Mouse (Mus musculus): Measurements from ENCODE around the gene Gm10153.
"Not testable (repeated sequence)": the region's sequence is repeated elsewhere in the genome, so short reads cannot be mapped to it uniquely, and the experiment has no call there.

The Gm10153 gene

DNA sequence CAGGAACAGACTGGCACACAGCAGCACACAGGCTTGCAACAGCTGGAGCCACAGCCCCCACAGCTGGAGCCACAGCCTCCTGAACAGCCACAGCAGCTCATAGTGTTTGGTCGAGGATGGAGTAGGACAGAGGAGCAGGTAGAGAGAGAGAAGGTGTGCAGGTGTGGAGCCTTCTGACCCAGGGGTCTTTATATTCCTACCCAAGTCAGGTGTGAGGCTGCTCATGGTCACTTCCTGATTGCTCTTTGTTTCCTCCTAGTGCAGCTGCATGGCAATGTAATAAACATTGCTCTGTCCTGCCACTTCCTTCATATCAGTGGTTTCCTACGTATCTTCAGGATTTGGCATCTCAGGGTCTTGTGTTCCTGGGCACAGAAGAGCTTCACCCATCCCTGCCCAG lies at the start of gene Gm10153:
Gene Gm10153, minus strand, starts transcription at position 101 of the 400 bp plus-strand sequence.
- DNase-seq (ENCODE audit: low spot score in 2 of 2) = no peak

- no peak for DNase-seq (ENCODE audit: low spot score in 2 of 2)
Measured at GRCm38 (mm10) chr7:142231540-142231939, 41.4 kb upstream of the Gm10153 start.

GRCm38 (mm10) chr7:142229871-142230270 lies 39.7 kb upstream of the Gm10153 start, which contains the start of gene Krtap5-5:
Krtap5-5 (minus strand) TSS chr7:142229971.
- DNase-seq (ENCODE audit: low spot score in 2 of 2) = not testable (repeated sequence)

GRCm38 (mm10) chr7:142224518-142224917 lies 34.3 kb upstream of the Gm10153 start:
- DNase-seq (ENCODE audit: low spot score in 2 of 2) = no peak

- not testable (repeated sequence) for DNase-seq (ENCODE audit: low spot score in 2 of 2)
Measured at GRCm38 (mm10) chr7:142212136-142212535, 21.9 kb upstream of the Gm10153 start.

- DNase-seq (ENCODE audit: low spot score in 2 of 2) = no peak
Measured at GRCm38 (mm10) chr7:142211559-142211958, 21.4 kb upstream of the Gm10153 start, which contains the start of gene Gm7579. Gm7579 (plus strand) TSS chr7:142211859.

- DNase-seq (ENCODE audit: low spot score in 2 of 2) = not testable (repeated sequence)
Measured at GRCm38 (mm10) chr7:142206891-142207290, 16.7 kb upstream of the Gm10153 start.

GRCm38 (mm10) chr7:142205488-142205887 lies 15.3 kb upstream of the Gm10153 start:
- DNase-seq (ENCODE audit: low spot score in 2 of 2) = no peak

- DNase-seq (ENCODE audit: low spot score in 2 of 2) = no peak
Measured at GRCm38 (mm10) chr7:142201064-142201463, 10.9 kb upstream of the Gm10153 start, which contains the start of gene Krtap5-3. Krtap5-3 (plus strand) TSS chr7:142201364.

DNA sequence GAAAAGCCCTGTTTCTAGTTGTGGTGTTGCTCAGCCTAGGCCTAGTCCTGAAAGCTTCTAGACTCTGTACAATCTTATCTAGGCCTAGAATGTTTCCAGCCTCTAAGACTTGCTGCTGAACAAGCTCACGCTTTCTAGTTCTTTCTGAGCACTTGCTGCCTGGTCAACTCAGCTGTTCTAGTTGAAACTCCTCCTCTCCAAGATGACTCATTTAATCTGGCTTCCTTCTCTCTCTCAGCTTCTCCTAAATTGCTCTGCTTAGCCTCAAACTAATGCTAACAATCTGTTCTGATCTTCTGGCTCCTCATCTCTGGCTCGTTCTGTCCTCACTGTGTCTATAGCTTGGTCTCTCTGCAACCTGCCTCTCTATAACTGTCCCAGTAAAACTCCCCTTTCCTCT lies 8.6 kb upstream of the Gm10153 start:
- no peak for DNase-seq (ENCODE audit: low spot score in 2 of 2)

- DNase-seq (ENCODE audit: low spot score in 2 of 2) = no peak
Measured at GRCm38 (mm10) chr7:142188156-142188555, 2.0 kb downstream of the Gm10153 start.

- no peak for DNase-seq (ENCODE audit: low spot score in 2 of 2)
Measured at GRCm38 (mm10) chr7:142181021-142181420, 9.2 kb downstream of the Gm10153 start.

- no peak for DNase-seq (ENCODE audit: low spot score in 2 of 2)
Measured at GRCm38 (mm10) chr7:142178685-142179084, 11.5 kb downstream of the Gm10153 start.

DNA sequence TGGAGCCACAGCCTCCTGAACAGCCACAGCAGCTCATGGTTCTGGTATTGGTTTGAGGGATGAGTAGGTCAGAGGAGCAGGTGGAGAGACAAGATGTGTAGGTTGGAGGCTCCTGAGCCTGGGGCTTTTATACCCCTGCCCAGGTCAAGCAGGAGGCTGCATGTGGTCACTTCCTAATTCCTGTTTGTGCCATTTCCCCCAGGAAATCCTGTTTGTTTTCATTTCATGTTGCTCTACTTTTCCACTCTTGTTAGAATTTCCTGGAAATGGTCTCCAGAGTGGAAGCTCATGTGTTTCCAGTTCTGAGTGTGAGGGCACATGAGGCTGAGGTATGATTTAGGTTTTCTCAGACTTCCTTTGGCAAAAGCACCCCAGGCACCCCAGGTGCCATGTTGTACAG lies 14.3 kb downstream of the Gm10153 start, which contains the start of gene Krtap5-2:
Gene Krtap5-2, minus strand, starts transcription at position 101 of the 400 bp plus-strand sequence.
- not testable (repeated sequence) for DNase-seq (ENCODE audit: low spot score in 2 of 2)

- DNase-seq (ENCODE audit: low spot score in 2 of 2) = no peak
Measured at GRCm38 (mm10) chr7:142169836-142170235, 20.4 kb downstream of the Gm10153 start.

DNA sequence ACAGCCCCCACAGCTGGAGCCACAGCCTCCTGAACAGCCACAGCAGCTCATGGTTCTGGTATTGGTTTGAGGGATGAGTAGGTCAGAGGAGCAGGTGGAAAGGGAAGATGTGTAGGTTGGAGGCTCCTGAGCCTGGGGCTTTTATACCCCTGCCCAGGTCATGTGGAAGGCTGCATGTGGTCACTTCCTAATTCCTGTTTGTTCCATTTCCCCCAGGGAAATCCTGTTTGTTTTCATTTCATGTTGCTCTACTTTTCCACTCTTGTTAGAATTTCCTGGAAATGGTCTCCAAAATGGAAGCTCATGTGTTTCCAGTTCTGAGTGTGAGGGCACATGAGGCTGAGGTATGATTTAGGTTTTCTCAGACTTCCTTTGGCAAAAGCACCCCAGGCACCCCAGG lies 24.6 kb downstream of the Gm10153 start, which contains the start of gene Gm4553:
Gene Gm4553, minus strand, starts transcription at position 101 of the 400 bp plus-strand sequence.
- not testable (repeated sequence) for DNase-seq (ENCODE audit: low spot score in 2 of 2)

- DNase-seq (ENCODE audit: low spot score in 2 of 2) = no peak
Measured at GRCm38 (mm10) chr7:142159366-142159765, 30.8 kb downstream of the Gm10153 start.

- not testable (repeated sequence) for DNase-seq (ENCODE audit: low spot score in 2 of 2)
Measured at GRCm38 (mm10) chr7:142157013-142157412, 33.2 kb downstream of the Gm10153 start, which contains the start of gene Gm29735. Gm29735 (minus strand) TSS chr7:142157113.

DNA sequence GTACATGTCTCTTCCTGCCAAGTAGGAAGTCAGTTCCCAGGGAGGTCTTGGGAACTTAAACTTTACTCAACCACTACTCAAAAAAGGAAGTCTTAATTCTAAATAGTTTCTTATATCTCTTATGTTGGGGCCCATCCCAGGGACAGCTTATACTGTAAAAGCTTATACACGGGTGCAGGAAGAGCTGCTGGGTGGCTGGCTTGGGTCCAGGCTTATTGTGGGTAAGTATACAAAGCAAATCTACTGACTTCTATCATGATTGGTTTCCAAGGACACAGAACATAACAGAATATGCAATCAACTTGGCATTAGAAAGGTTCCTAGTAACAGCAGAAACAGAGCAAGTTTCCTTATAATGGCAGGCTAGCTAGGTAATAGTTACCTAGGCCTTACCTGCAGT lies 34.9 kb downstream of the Gm10153 start:
- DNase-seq (ENCODE audit: low spot score in 2 of 2) = no peak

DNA sequence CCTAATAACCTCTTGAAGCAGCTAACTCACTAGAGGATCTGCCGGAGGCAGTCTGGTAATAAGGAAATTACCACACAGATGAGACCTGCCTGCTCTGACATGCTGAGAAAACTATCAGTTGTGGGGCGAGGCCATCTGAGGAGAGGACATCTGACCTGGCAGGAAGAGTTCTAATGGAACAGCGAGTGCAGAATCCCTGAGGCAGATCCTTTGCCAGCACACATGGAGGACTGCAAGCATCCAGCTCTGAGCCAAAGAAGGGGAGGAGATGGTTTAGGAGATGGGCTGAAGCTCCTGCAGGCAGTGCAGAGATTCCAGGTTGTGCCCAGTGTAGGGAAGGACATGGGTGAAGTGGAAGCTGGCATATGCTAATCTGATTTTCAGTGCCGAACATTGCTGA lies 38.0 kb downstream of the Gm10153 start:
- DNase-seq (ENCODE audit: low spot score in 2 of 2) = no peak

DNA sequence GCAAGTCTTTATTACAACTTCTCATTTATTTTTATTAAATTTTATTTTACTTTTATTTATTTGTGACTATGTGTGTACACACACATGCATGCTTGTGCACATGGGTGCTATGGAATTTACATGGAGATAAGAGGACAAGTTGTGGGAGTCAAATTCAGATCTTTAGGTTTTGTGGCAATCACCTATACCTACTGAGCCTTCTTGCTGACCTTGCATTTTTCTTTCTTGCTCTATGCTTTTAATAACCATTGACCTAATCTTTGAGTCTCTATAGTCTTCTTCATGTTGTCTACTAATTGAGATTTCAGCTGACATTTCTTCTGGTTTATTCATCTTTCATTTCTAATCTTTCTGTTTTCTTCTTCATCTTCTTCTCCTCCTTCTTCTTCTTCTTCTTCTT lies 41.6 kb downstream of the Gm10153 start:
- DNase-seq (ENCODE audit: low spot score in 2 of 2) = no peak

DNA sequence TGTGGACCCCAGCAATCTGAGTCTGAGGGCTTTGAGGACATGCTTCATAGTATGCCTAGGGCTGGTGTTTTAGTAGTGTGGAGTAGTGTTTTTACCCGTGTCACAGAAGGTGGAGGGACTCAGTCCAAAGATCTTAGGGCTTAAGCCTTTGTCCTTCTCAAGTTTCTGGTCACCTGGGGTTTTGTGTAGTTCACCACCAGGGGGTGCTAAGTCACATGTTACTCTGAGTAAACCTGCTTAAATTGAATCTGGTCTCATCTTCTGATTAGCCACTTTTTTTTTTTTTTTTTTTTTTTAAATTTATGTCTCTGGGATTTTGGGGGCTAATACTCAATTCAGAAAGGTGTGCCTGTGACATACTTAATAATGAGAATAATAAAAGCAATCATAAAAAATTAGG lies 44.2 kb downstream of the Gm10153 start:
- no peak for DNase-seq (ENCODE audit: low spot score in 2 of 2)

GRCm38 (mm10) chr7:142145413-142145940 lies 44.7 kb downstream of the Gm10153 start:
- no peak for DNase-seq (ENCODE audit: low spot score in 2 of 2)

GRCm38 (mm10) chr7:142144507-142144906 lies 45.7 kb downstream of the Gm10153 start, which contains the start of gene Gm45337:
Gm45337 (minus strand) TSS chr7:142144607.
- DNase-seq (ENCODE audit: low spot score in 2 of 2) = no peak

All from frontal cortex, postnatal 14 days (tissue).